Mouse (Mus musculus) cerebellum, adult 18-20 months (tissue): Measurements from ENCODE around the gene Rtl10.

Source experiments
- DNase-seq, 2 experiments: peaks; one replicate each; pipeline ENCODE4 v3.0.0; 2021

The Rtl10 gene

DNA sequence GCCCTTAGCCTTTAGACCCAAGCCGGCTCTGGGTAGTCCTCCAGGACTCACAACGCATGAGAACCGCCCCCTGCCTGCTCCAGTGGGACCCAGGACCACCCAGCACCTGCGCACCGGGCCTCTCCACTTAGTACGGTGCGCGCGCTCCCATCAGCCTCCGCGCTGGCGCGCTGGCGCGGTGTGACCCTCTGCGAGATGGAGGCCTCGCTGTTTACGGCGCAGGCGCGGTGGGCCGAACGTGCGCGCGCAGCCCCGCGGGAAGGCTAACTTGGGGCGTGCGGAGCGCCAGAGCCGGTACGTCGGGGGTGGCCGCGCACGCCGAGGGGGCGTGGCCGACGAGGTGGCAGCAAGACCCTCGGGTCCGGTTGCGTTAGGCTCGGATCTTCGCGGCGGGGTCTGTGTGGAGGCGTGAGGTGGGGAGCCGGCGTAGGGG, at the start of gene Rtl10, which contains the start of gene Gnb1l:
Gene Rtl10, plus strand, starts transcription at position 344 of the 433 bp plus-strand sequence.
Gene Gnb1l, plus strand, starts transcription at position 156 of the 433 bp plus-strand sequence.
- DNase-seq = peak; percentile 95 to 98

DNA sequence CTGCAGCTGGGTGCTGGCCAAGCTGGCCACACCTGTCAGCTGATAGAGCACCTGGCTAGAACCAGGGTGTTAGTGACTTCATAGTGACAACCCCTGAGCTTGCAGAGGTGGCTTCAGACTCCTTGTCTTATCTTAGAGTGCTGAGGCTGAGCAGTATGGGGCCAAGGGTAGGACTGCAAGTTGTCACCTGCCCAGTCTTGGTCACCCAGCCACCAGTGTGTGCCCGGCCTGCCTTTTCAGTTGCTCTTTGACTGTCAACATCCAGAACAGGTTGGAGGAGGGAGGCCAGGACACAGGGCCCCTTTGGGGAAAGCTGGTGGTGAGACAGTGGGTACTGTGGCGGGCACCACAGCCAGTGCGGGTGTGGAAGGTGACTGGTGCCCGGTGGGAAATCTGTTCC, 49.7 kb upstream of the Rtl10 start:
- DNase-seq = no peak

GRCm38 (mm10) chr16:18451486-18452181, 47.1 kb upstream of the Rtl10 start:
- peak; percentile 66 to 75 for DNase-seq

GRCm38 (mm10) chr16:18452361-18452862, 46.3 kb upstream of the Rtl10 start:
- DNase-seq = peak; percentile 47 to 50

GRCm38 (mm10) chr16:18453846-18454245, 44.9 kb upstream of the Rtl10 start:
- no peak for DNase-seq

- DNase-seq = no peak
Measured at GRCm38 (mm10) chr16:18455407-18455806, 43.3 kb upstream of the Rtl10 start.

DNA sequence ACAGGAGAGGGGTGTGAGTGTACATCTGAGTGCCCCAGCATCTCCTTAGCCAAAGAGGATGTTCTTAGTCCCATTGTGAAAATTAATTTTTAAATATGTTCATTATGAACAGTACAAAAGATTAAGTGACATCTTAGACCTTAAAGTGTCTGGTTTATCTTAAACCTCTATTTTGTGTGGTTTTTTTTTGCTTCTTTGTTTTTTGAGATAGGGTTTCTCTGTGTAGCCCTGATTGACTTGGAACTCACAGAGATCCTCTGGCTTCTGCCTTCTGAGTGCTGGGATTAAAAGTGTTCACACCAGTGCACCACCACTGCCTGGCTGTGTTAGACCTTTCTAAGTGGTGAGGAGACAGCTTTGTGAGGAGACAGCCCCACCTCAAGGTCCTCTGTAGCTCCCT, 40.0 kb upstream of the Rtl10 start:
- no peak for DNase-seq

DNA sequence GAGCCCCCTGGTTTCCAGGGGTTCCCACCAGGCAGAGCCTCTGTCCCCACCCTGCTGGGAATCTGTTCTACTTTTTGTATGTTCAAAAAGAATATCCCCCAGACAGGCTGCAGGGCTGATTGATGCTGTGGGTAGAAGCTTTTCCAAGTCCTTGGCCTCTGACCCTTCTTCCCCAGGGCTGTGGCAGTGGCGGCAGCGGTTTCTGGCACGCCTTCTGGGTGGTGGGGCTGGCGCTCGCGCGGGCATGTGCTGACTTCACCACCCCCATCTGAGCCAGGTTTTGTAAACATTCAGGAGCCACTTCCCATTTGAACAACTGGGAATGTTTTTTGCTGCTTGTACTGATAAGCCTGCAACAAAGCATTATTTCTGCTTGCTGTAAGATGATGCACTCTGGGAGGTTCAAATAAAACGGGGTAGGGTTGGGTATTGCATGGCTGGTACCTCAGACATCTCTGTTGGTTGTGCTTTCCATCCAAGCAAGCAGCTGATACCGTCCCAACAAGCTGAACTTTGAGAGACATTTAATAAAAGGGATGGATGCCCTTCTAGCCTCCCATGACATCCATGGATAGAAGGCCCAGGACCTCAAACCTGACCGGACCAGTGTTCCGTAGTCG, 39.3 kb upstream of the Rtl10 start:
- DNase-seq = no peak

DNA sequence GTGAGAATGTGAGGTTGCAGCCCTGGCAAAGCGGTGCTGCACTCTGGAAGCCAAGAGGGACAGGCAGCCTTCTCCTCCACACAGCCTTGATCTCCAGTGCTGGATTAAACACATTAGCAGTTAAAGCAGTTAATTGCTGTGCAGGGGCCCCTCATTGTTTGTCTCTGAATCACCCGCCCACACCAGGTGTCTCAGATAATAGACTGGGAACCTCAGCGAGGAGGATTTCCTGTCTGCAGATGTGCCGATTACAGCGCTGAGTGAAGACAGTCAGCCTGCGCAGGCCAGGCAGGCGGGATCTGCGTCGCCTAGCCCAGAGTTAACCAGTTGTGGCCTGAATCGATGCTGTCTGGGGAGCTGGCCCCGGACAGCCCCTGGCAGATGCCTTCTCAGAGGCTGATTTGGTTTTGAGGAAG, 38.7 kb upstream of the Rtl10 start:
- DNase-seq = no peak

- DNase-seq = no peak
Measured at GRCm38 (mm10) chr16:18460826-18461225, 37.9 kb upstream of the Rtl10 start.

DNA sequence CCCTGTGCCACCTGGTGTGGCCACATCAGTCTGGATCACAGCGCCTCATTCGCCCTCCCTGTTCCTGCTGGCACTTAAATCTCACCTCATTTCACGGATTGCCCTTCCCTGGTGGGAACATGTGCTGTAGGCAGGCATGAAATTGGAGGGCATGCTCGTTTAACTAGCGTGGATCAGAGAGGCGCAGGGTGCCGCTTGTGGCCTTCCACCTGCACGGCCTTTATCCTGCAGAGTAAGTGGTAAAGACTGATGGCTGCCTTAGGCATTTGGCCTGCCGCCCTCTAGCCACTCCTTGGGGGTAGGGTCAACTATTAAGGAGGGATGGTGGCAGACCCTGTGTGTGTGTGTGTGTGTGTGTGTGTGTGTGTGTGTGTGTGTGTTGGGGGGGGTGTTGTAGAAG, 36.7 kb upstream of the Rtl10 start:
- DNase-seq = no peak

DNA sequence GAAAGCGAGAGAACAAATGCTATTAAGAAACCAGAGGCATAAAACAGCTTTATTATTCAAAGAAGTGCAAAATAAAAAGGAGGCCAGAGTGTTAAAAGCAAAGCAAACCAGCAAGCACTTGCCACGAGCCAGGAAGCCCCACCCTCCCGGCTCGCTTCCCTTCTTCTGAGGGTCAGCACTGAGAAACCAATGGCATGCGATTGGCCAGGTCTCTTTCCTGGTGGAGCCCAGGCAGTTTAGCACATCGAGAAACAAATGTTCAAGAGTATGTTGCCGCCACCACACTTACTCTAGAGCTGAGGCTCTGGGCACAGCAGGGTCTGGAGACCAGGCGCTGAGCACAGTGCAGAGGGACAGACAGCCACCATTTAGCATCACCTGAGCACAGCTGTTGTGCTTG, 36.1 kb upstream of the Rtl10 start:
- no peak for DNase-seq

- DNase-seq = no peak
Measured at GRCm38 (mm10) chr16:18464271-18464670, 34.4 kb upstream of the Rtl10 start.

DNA sequence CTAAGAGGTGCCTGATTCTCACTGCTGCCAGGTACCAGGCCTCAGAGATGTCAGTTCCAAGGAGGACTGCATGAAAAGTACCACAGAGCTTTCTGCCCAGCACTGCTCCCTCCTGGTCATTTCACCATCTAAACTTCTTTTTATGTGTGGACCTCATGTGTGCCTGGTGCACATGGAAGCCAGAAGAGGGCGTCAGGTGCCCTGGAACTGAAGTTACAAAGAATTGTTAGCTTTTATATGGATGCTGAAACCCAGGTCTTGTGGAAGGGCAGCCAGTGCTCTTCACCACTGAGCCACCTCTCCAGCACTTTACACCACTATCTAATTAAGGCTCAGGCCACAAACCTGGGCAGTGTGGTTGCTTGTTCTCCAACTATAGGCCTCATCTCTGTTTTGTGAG, 27.9 kb upstream of the Rtl10 start:
- DNase-seq = no peak

GRCm38 (mm10) chr16:18471381-18471955, 27.2 kb upstream of the Rtl10 start:
- DNase-seq = no peak

DNA sequence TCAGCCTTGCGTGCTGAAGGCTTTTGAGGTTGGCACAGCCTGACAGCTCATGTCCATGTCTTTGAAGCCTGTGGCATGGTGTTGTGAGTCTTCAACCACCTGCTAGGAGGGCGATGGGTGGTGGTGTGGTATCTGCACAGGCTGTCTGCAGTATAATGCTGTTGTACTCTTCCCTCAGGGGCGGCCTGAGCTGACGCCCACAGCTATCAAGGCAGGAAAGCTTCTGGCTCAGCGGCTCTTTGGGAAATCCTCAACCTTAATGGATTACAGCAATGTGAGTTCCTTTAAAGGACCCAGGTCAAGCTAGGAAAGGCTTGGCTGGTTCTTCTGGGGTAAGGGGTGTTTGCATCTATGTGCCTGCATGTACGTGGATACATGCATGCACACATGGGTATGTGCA, 26.7 kb upstream of the Rtl10 start:
- no peak for DNase-seq

GRCm38 (mm10) chr16:18472416-18472815, 26.3 kb upstream of the Rtl10 start:
- DNase-seq = no peak

DNA sequence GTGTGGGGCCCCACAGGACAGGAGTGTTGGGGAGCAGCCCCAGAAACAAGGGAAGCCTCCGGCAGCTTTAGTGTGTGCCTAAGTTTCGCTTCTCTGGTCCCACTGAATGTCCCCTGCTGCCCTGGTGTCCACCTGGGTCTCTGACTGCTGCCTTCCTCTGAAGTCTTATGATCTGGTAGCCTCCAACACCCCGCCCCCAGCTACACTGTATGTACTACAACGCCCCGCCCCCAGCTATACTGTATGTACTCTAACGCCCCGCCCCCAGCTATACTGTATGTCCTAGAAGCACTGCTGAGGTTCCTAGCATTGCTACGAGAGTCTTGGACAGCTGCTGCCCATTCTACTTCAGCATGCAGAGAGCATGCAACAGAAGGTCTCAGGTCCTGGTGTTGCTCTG, 25.7 kb upstream of the Rtl10 start:
- no peak for DNase-seq

DNA sequence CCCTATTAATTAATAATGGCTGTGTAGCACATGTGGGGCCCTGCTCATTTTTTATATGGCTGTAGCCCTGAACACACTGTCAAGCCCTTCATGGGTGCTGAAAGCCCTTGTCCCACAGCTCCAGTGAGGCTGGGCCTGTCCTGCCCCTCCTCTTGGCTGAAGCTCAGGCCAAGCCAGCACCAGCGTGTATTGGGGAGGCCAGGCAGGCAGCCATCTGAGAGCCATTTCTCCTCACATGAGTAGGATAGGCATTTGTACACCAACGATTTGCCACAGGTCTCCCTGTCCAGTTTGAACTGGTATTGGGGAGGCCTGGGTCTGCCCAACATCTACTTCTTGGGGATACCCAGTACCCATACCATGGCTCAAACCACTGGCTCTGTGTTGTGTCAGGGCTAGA, 24.7 kb upstream of the Rtl10 start:
- DNase-seq = no peak

DNA sequence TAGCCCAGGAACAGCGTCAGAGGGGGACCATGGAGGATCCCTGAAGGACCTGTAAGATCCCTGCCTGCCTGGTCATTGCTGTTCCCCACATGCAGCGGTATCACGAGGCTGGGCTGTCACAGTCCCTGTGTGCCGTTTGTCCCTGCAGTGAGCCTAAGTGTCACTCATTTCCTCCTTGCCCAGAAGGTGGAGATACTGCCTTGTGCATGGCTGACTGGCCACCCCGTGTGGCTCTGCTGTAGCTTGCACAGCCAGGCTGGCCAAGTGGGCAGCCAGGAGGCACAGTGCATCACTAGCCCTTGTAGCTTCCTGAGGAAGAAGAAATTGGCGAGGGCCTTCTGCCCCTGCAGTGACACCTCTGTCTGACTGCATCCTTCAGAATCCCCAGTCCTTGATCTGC, 20.7 kb upstream of the Rtl10 start:
- DNase-seq = no peak

DNA sequence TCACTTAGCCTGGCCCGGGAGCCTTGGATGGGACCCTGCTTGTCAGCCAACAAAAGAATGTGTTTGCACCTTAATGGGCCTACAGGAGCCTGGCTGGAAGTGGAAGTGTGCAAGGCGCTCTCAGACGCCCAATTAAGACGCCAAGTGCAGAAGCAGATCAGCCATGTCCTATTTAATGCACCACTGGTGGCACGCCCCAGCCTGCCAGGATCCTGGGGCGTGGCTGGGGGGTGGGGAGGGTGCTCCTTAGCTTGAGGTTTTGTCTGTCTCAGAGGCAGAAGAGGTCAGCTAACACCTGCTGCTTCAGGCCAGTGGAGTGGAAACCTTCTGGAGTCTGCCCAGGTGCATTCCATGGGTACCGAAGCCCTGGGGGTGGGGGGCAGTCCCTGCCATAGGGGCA, 19.0 kb upstream of the Rtl10 start:
- DNase-seq = no peak

- no peak for DNase-seq
Measured at GRCm38 (mm10) chr16:18480933-18481485, 17.7 kb upstream of the Rtl10 start.

GRCm38 (mm10) chr16:18482431-18482830, 16.3 kb upstream of the Rtl10 start:
- no peak for DNase-seq

GRCm38 (mm10) chr16:18483839-18484238, 14.9 kb upstream of the Rtl10 start:
- DNase-seq = no peak
